Mouse (Mus musculus) heart, adult 2 months (tissue): ENCODE results near the gene Bbox1. TPM values are rescaled to one million over a fixed set of nuclear protein-coding genes. Genes with fewer than 3 reads are reported as not detected.

Source experiments
- DNase-seq, 2 experiments: peaks; one replicate each; pipeline ENCODE4 v3.0.0; 2021
- H3K27ac ChIP-seq: fragments of 200-600 bp; 2 replicates; pipeline ENCODE4 v1.8.1; 2022
- H3K27me3 ChIP-seq: fragments of 200-500 bp; 2 replicates; pipeline ENCODE4 v1.6.1; 2012; ENCODE audit warnings: mild to moderate bottlenecking, low read length, inconsistent platforms, mixed read lengths; ENCODE audit not compliant: control insufficient read depth, insufficient read depth
- H3K36me3 ChIP-seq: fragments of 200-500 bp; 2 replicates; pipeline ENCODE4 v1.6.1; 2012; ENCODE audit warnings: low read length, inconsistent platforms; ENCODE audit not compliant: control insufficient read depth, insufficient read depth
- H3K4me1 ChIP-seq: fragments of 200-500 bp; 2 replicates; pipeline ENCODE4 v1.6.1; 2011; ENCODE audit warnings: low read length; ENCODE audit not compliant: control insufficient read depth, insufficient read depth
- H3K4me3 ChIP-seq: fragments of 200-600 bp; 2 replicates; pipeline ENCODE4 v1.8.1; 2022
- H3K79me2 ChIP-seq: fragments of 200-500 bp; replicated peaks from 2 replicates; pipeline ENCODE4 v1.6.1; 2012; ENCODE audit warnings: mild to moderate bottlenecking, inconsistent platforms, low read length, moderate library complexity, mixed read lengths; ENCODE audit not compliant: control insufficient read depth, insufficient read depth
- H3K9ac ChIP-seq: fragments of 200-500 bp; 2 replicates; pipeline ENCODE4 v1.6.1; 2012; ENCODE audit warnings: low read depth, mild to moderate bottlenecking, control low read depth, inconsistent platforms, low read length, mixed read lengths
- CTCF ChIP-seq: fragments of 200-600 bp; IDR thresholded peaks from 2 replicates; pipeline ENCODE4 v1.8.1; 2022; ENCODE audit warnings: antibody characterized with exemption, mild to moderate bottlenecking, moderate library complexity
- EP300 ChIP-seq: fragments of 200-500 bp; IDR thresholded peaks from 2 replicates; pipeline ENCODE4 v1.6.1; 2011; ENCODE audit warnings: low read depth, low read length, control low read depth; ENCODE audit not compliant: insufficient read depth
- POLR2A ChIP-seq: fragments of 200-500 bp; IDR thresholded peaks from 2 replicates; pipeline ENCODE4 v1.6.1; 2011; ENCODE audit warnings: mild to moderate bottlenecking, low read depth, low read length, control low read depth; ENCODE audit not compliant: insufficient read depth
- WGBS: fragments of 180-500 bp; shearing (Covaris S2); methylation state at CpG from one replicate; pipeline ENCODE4 v1.1.7; 2018; 5-methylcytosine and 5-hydroxymethylcytosine counted together
- intact Hi-C: fragments of 180-260 bp; cut with DNase I; formaldehyde crosslinking; loops from one replicate; pipeline ENCODE4 v1.15.1; 2025
- polyA plus RNA-seq: library from polyadenylated mRNA; depleted of rRNA; stranded (reverse); fragments of >200 nt; gene quantifications from 2 replicates; pipeline ENCODE4 v1.2.3, GENCODE M21; 2012; rRNA removed
- total RNA-seq, 2 experiments: library from RNA; stranded (reverse); gene quantifications; 2 replicates each; pipeline ENCODE4 v1.2.3; 2021

Gene Bbox1
- total and polyA plus RNA-seq, 3 experiments: 0.13 to 0.23 (median 0.14) TPM

DNA sequence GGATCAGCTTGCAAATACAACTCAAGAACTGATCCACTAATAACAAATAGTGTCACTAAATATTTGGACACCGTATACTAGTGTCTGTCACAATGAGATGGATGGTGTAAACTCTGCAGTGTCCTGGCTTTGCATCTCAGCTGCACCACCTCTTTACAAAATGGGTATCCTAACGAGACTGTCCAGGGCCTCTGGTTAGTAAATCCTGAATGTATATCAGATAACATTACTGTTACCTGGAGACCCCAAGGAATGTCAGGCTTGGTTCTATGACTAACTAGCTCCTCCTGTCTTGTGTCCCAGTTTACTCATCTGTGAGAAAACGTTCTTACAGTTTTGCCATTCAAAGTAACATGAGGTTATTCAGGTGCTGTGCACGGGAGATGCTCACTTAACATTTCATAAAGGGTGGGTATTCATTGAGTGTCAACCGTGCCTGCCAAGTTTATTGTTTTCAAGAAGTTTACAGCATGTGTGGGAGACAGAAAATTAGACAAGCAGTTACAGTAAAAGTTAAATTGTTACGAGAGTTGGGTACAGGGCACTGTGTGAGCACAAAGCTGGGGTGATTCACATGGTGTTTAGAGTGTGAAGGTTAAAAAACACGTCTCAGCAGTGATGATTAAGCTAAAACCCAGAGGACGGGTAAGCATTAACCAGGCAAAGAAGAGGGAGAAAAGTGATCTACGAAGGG is 99.2 kb downstream of the Bbox1 start:
- TF ChIP-seq CTCF (no peak), EP300 (no peak)
- Histone ChIP-seq H3K27me3 (no peaks in the 10 kb centered on the region), H3K79me2 (no peaks in the 10 kb centered on the region), H3K4me1 (peaks cover 3% of the 10 kb centered on the region), H3K27ac (no peak overlapping the region), H3K9ac (no peak overlapping the region), H3K36me3 (no peaks in the 10 kb centered on the region), H3K4me3 (no peak overlapping the region)
- 73% methylated on average over 9 of the region's 9 CpGs for WGBS
- intact Hi-C loops: no loop called here
- no peak for DNase-seq

DNA sequence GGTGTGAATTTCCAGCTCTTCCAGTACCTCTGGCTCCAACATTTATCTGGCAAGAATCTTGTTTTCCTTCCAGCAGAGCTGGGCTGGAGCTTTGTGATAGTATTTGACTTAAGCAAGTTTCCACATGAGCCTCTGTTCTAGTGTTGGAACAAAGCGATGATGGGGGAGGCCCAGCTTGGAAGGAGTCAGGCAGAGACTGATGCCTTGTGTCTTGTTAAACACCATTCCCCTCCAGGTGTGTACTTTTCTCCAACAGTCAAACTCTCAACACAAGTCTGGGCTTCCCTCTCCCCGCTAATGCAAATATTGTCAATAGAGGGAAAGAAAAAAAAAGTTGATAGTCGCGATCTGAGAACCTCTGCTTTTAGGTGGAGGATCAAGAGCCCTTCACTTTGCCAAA is 100.1 kb downstream of the Bbox1 start:
- no peaks in the 10 kb centered on the region for H3K36me3 ChIP-seq
- peaks cover 3% of the 10 kb centered on the region for H3K4me1 ChIP-seq
- no peak overlapping the region for H3K9ac ChIP-seq
- WGBS: 78% methylated on average over 4 of the region's 4 CpGs
- H3K27me3 ChIP-seq: no peaks in the 10 kb centered on the region
- H3K4me3 ChIP-seq: no peak overlapping the region
- H3K27ac ChIP-seq: no peak overlapping the region
- intact Hi-C loops: no loop called here
- TF ChIP-seq CTCF: no peak
- no peak for TF ChIP-seq POLR2A
- no peak for TF ChIP-seq EP300
- no peak for DNase-seq
- no peaks in the 10 kb centered on the region for H3K79me2 ChIP-seq

Other genes with a start within 250 kb of the Bbox1 start
- gene Fibin, start 48.6 kb upstream of the Bbox1 start, total RNA-seq: 1 to 10 TPM; 6.2 to 7.7 TPM
- gene Fibin, start 48.6 kb upstream of the Bbox1 start, polyA plus RNA-seq: 5.8 and 8.7 TPM in 2 replicates